Mouse (Mus musculus): ENCODE results near the gene Sycn.

Sycn gene

GRCm38 (mm10) chr7:28584468-28584867 is 43.8 kb downstream of the Sycn start:
- in situ Hi-C loops (cut with MboI; ENCODE audit: low sequenced_read_pairs), result no loop called here

GRCm38 (mm10) chr7:28585001-28585400 is 44.3 kb downstream of the Sycn start:
- in situ Hi-C loops (cut with MboI; ENCODE audit: low sequenced_read_pairs), result no loop called here

- in situ Hi-C loops (cut with MboI; ENCODE audit: low sequenced_read_pairs), result no loop called here
Observed at GRCm38 (mm10) chr7:28586663-28587411, 46.2 kb downstream of the Sycn start.

GRCm38 (mm10) chr7:28587644-28588043 is 47.0 kb downstream of the Sycn start:
- in situ Hi-C loops (cut with MboI; ENCODE audit: low sequenced_read_pairs), result no loop called here

Data from CH12F3 (cell line).